Mouse (Mus musculus) layer of hippocampus, postnatal 36 days (tissue): ENCODE data around the gene Fkbp9. TPM values are rescaled to one million over a fixed set of nuclear protein-coding genes. Genes with fewer than 3 reads are reported as not detected.

ENCODE experiments used
- DNase-seq, 2 experiments: peaks; one replicate each; pipeline ENCODE4 v3.0.0; 2022
- total RNA-seq, 2 experiments: library from RNA; stranded (reverse); gene quantifications; 2 replicates each; pipeline ENCODE4 v1.2.3; 2021

Fkbp9 gene
- total RNA-seq, 2 experiments from 2014 or later, result 24.6 to 27.3 TPM

DNA sequence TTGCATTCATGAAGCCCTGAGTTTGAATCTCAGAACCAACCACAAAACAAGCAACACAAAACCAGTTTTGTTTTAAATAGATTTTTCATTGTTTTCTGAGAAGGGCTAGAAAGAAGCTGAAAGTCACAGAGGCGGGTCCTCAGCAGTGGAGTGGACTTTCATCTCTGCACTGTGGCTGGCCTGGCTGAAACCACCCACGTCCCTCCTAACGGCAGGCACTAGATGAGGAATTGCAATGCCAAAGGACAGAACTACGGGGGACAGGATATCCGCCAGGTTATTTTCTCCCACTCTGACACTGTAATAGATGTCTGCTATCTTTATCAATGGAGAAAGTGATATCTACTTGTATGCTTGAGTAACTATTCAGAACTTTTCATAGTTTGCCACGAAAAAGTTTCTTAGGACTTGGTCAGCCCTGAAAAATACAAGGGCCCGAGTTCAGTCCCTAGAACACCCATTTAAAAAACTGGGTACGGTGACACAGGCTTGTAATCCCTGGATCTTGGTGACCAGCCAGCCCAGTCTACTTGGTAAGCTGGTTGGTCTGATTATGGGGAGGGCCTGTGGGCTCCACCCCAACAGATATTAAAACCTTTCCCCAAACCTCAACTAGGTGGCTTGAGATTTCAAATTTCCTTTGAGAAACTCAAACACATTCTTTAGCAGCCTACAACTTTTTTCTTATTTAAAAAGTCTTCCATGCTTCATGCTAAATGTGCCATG is 74.4 kb downstream of the Fkbp9 start:
- no peak for DNase-seq

DNA sequence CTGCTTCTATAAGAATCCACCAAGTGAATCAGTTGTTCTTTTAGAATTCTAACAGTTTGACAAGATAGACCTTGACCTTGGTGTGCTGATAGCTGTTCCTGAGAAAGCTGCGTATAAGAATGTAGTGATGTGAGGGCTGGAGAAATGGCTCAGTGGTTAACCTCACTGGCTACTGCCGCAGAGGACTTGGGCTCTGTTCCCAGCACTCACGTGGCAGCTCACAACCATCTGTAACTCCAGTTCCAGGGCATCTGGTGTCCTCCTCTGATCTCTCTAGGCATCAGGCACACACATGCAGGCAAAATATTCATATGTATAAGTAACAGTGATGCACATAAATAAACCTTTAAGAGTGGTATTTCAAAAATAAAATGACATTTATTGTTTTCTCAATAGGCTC is 76.1 kb downstream of the Fkbp9 start:
- DNase-seq, result no peak

DNA sequence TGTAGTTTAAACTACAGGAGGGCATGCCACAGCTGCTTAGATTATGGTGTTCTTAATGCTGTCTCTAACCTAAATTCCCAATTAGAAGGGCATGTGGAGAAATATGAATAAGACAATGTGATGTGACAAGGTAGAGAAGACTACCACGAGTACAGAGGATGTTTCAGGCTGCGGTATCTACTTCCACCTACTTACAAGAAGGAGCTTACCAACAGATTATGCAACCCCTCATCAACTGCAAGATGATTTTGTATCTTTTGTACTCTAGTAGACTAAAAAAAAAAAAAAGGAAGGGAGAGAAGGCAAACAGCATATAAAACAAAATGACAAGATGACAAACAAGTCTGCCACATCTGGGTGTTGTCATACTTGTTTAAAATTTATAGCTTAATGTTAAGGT is 76.5 kb downstream of the Fkbp9 start:
- DNase-seq, result no peak

DNA sequence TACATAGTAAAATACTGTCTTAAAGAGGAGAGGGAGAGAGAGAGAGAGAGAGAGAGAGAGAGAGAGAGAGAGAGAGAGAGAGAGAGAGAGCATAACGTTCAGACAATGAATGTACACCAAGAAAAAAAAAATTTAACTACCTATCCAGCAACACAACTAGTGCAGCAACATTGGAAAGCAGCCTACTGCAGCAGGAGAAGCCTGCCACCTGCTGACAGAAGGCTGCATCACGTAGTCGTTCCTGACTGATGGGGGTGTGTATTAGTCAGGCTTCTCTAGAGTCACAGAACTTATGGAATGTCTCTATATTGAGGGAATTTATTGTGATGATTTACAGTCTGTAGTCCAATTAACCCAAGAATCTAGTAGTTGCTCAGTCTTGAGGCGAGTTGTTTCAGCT is 77.1 kb downstream of the Fkbp9 start:
- peak; percentile 47 to 51 for DNase-seq

DNA sequence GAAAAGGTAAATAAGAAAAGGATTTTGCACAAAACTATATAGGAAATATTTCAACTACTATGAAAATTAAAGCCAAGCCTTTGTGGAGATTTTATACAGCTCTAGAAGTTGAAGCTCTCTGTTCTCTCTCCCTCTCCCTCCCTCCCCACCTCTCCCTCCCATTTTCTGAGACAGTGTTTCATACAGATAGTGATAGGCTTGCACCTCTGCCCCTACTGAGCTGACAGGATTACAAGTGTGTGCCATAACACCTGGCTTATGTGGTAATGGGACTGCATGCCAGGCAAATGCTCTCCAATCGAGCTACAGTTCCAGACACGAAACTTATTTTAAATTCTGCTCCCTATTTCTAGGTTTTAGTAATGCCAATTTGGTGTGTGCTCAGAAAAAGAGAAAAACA is 79.1 kb downstream of the Fkbp9 start:
- no peak for DNase-seq

DNA sequence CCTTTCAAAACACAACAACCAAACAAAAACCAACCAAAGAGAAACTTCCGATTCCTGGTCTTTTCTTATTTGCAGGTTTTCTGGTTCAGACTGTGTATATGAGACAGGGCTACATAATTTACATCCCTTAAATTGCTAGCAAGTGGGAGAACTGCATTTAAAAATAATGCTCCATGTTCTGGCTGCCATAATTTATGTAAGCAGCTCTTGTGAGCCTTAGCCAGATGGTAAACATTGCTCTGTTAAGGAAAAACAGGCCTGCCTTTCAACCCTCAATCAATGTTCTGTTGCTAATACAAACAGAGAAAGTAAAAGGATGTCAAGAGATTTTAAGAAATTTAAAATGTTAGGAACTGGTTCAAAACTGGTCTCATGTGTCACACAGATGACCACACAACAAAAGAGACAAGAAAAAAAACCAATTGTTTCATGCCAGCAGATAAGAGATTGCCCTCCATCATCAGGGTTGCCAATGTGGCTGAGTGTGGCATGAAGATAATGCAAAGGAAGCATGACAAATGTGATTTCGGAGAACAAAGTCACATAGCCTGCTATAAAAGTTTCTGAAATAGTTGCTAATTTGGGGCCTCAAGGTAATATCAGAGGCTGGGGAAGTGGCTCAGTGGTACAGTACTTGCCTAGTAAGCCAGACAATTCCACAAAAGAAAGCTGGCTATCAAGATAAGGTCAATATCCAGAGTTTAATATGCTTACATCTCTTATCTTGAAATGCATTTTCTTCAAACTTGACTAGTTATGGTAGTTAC is 81.4 kb downstream of the Fkbp9 start:
- DNase-seq, result no peak

DNA sequence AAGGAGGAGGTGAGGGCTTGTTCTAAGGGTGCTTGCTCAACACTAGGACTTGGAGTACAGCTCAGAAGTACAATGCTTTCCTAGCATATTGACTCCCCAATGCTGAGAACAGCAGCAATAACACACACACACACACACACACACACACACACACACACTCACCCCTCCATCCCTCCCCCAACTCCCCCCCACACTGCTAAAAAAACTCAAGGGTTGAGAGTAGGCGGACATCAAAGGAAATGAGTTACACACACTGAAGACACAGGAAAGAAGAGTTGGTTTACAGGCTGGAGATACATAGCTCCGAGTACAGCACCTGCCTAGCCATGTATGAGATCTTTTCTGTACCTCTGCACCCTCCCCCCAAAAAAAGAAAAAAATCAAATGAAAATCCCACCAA is 84.4 kb downstream of the Fkbp9 start:
- DNase-seq, result no peak

DNA sequence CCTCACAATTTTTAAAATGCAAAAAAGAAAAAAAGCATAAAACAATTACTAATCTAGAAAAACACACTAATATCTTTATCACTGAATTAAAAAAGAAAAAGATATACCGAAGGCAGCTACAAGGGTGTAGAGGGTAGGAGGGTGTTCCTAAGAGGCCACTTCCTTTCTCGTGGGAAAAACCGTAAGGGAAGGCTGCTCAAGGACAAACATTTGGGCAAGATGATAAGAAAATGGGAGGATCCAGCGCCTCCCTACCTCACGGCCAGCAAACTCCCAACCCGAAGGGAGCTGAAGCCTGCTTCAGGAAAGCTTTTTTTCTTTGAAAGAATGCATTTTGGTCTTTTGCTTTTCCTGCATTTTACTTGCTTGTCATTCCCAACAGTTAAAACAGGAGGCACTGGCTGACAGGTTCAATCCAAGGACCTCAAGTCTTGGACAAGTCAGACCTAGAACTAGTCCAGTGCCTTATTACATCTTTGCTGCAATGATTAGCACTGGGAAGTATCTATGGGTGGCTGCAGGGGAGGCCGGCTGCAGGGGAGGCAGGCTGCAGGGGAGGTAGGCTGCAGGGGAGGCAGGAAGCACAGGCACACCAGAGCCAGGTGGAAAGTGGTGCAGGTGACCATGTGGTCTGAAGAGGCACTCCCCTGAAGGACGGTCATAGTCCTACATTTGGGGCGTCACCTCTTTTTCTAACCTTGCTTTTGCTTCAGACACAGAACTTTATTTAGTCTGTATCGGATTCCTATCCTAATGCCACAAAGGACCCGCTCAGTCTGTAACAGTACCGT is 85.9 kb downstream of the Fkbp9 start:
- DNase-seq, result no peak

DNA sequence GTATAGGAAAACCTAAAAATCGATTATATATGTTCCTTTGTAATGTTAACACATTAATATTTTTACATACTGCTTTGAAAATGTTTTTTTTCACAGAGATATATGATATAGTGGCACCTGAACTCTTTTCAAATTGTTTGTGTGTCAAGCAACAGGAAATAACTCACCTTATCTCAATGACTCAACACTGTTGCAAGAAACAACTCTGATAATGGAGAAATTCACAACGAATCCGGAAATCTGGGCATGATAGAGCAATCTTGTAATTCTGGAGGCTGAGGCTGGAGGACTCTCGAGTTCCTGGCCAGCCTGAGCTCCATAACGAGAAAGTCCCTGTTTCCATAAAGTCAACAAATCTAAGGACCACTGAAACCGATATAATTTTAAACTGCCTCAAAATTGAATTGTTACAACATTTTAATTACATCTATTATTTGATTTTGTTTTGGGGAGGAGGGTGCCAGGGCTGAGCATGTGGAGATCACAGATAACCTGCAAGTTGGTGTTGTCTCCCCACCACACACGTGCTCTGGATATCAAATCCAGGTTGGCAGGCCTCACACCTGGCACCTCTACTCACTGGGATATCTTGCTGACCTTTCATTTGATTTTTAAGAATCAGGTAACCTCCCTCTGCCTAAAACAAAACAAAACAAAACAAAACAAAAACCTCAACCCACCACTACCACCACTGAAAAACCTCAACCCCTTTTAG is 87.6 kb downstream of the Fkbp9 start:
- DNase-seq, result no peak

DNA sequence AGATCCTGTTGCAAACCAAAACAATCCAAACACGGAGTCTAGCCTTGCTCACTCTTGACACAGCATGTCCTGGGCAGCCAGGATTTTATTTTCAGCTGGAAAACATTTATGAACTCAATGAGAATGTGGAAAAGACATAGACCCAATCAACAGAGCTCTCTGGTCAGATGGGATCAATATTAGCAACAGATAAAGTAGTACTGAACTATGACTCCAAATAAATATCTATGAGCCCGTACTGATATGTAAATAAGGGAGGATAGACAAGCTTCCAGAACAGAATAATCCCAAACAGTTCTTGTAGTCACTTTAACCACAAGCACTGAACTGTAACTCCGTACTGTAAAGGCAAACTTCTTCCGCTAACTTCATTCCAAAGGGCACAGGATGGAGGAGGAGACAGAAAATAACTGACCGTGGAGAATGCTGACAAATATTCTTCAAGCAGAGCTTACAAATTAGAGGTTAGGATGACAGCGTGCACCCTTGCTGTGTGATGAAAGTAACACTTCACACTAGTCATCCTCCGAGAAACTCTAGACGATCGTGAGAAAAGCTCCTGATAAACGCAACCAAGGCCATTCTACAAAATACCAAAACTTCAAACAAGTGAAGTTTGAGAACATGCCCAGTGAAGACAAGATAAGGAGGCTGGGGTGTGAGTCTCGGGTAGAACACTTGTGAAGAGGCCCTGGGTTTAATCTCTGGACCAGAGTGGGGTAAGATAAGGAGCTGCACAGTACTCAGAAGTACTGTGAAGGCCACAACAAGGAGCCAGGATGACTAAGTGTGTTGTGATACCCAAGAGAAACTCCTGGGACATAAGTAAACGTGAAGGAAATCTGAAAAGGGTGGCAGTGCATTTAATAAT is 88.6 kb downstream of the Fkbp9 start:
- no peak for DNase-seq

DNA sequence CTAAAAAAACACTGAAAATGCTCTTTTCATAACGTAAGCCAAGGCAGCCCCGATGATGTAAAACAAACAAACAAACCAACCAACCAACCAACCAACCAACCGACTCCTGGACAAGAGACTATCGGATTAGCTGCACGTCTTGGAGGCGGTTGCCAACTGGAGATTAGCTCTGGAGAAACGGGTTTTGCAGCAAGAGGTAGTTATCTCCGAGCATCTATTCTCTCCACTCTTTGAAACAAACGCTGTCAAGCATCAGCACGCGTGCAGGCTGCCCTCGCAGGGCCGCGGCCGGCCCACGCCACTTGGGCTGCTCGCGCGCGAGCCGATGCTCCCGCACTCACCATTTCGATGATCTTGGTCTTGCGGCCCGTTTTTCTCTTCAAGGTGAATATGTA is 91.5 kb downstream of the Fkbp9 start:
- DNase-seq, result no peak

DNA sequence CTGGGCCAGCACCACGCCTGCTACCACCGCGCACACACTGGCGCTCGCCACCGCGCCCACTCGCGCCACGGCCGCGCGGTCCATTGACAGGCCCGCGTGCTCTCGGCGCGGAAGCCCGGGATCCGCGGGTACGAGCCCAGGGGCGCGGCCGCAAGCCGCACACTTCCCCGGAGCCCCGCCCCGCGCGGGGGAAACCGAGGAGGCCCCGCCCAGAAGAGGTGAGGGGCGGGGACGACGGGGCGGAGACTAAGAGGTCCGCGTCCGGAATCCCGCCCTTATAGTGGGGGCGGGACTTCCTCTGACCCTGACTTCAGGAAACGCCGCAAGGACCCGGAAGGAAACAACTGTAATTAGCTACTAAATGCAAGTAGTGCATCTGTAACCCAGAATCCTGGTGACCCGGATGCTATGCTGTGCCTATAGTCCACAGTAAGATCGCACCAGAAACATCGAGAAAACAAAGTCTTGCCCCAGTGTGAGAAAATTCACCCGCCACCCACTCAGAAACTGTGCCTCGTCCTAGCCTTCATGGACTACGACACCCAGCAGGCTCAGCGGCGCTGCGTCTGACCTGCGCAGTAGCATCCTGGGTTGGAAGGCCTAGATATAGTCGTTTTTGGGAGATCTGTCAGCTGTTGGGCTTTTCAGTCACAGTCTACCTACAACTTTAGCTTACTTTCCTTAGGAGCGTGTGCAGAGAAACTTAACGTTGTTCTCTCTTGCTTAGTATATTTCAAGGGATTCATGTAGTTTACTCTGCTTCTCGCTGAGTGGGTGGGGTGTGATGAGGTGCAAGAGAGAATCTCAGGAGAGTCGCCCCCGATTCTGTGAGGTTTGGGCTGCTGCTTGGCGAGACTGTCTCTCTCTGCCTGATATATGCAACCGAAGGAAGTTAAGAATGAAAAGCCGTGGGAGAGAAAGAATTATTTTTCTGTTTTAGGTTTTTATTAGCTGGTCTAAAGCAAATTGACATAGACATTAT is 92.2 kb downstream of the Fkbp9 start, which contains the start of the genes Nt5c3 and Vmn1r4:
Gene Nt5c3, minus strand, starts transcription at position 207 of the 982 bp plus-strand sequence.
Gene Vmn1r4, plus strand, starts transcription at position 290 of the 982 bp plus-strand sequence.
- peak; percentile 93 for DNase-seq

Other genes with a start within 250 kb of the Fkbp9 start
- 10 to 100 TPM; 12.5 to 15.9 TPM for gene Lsm5, start 127.3 kb upstream of the Fkbp9 start, total RNA-seq
- gene Avl9, start 117.2 kb upstream of the Fkbp9 start, total RNA-seq, result 10 to 100 TPM; 43.0 to 48.0 TPM
- gene Kbtbd2, start 34.2 kb upstream of the Fkbp9 start, total RNA-seq, result 10 to 100 TPM; 57.4 to 59.7 TPM
- 10 to 100 TPM; 37.6 to 42.9 TPM for gene Nt5c3, start 91.9 kb downstream of the Fkbp9 start, total RNA-seq
- under 1 TPM; 0.25 to 0.27 TPM for gene Vmn1r4, start 92.0 kb downstream of the Fkbp9 start, total RNA-seq
- not detected for gene Vmn1r5, start 138.2 kb downstream of the Fkbp9 start, total RNA-seq
- not detected for gene Vmn1r6, start 165.2 kb downstream of the Fkbp9 start, total RNA-seq
- gene Vmn1r7, start 193.3 kb downstream of the Fkbp9 start, total RNA-seq, result not detected
- gene Vmn1r8, start 200.2 kb downstream of the Fkbp9 start, total RNA-seq, result not detected
- gene Vmn1r9, start 234.7 kb downstream of the Fkbp9 start, total RNA-seq, result not detected